Mouse (Mus musculus): ENCODE measurements around the gene Senp3.
A peak's percentile ranks its signal among the peaks of the same experiment; 100 is the strongest.
"Not testable (repeated sequence)": the region's sequence is repeated elsewhere in the genome, so short reads cannot be mapped to it uniquely, and the experiment has no call there.

Senp3 gene

GRCm38 (mm10) chr11:69681314-69682208 is at the start of gene Senp3:
TSS of gene Senp3 (minus strand) at chr11:69682084.
- DNase-seq, result peak; percentile 95

GRCm38 (mm10) chr11:69731408-69731807 is 49.5 kb upstream of the Senp3 start:
- not testable (repeated sequence) for DNase-seq

- no peak for DNase-seq
These were observed 47.2 kb upstream of the Senp3 start for GRCm38 (mm10) chr11:69729063-69729462.

- DNase-seq, result no peak
These were observed 44.1 kb upstream of the Senp3 start for GRCm38 (mm10) chr11:69725951-69726350.

GRCm38 (mm10) chr11:69723074-69723473 is 41.2 kb upstream of the Senp3 start:
- DNase-seq, result no peak

- no peak for DNase-seq
These were observed 39.0 kb upstream of the Senp3 start for GRCm38 (mm10) chr11:69720852-69721251.

GRCm38 (mm10) chr11:69719423-69719822 is 37.5 kb upstream of the Senp3 start:
- DNase-seq, result no peak

GRCm38 (mm10) chr11:69718661-69719060 is 36.8 kb upstream of the Senp3 start:
- no peak for DNase-seq

- no peak for DNase-seq
These were observed 35.1 kb upstream of the Senp3 start for GRCm38 (mm10) chr11:69716953-69717352.

- DNase-seq, result no peak
These were observed 34.0 kb upstream of the Senp3 start for GRCm38 (mm10) chr11:69715929-69716328.

- DNase-seq, result no peak
These were observed 33.6 kb upstream of the Senp3 start for GRCm38 (mm10) chr11:69715482-69715881.

GRCm38 (mm10) chr11:69714636-69715329 is 32.9 kb upstream of the Senp3 start:
- no peak for DNase-seq

GRCm38 (mm10) chr11:69712954-69713672 is 31.2 kb upstream of the Senp3 start:
- no peak for DNase-seq

GRCm38 (mm10) chr11:69711082-69711481 is 29.2 kb upstream of the Senp3 start:
- DNase-seq, result no peak

GRCm38 (mm10) chr11:69710470-69710869 is 28.6 kb upstream of the Senp3 start:
- no peak for DNase-seq

GRCm38 (mm10) chr11:69709554-69710446 is 27.9 kb upstream of the Senp3 start:
- no peak for DNase-seq

GRCm38 (mm10) chr11:69708614-69709265 is 26.9 kb upstream of the Senp3 start:
- no peak for DNase-seq

- DNase-seq, result no peak
These were observed 26.0 kb upstream of the Senp3 start for GRCm38 (mm10) chr11:69707873-69708381.

GRCm38 (mm10) chr11:69707480-69707847 is 25.6 kb upstream of the Senp3 start:
- DNase-seq, result no peak

GRCm38 (mm10) chr11:69706775-69707479 is 25.0 kb upstream of the Senp3 start:
- DNase-seq, result peak; percentile 97

GRCm38 (mm10) chr11:69704613-69705010 is 22.7 kb upstream of the Senp3 start:
- no peak for DNase-seq
